Comparison of ENCODE assay signal across 16 mouse cellular contexts in the genomic region with DNA sequence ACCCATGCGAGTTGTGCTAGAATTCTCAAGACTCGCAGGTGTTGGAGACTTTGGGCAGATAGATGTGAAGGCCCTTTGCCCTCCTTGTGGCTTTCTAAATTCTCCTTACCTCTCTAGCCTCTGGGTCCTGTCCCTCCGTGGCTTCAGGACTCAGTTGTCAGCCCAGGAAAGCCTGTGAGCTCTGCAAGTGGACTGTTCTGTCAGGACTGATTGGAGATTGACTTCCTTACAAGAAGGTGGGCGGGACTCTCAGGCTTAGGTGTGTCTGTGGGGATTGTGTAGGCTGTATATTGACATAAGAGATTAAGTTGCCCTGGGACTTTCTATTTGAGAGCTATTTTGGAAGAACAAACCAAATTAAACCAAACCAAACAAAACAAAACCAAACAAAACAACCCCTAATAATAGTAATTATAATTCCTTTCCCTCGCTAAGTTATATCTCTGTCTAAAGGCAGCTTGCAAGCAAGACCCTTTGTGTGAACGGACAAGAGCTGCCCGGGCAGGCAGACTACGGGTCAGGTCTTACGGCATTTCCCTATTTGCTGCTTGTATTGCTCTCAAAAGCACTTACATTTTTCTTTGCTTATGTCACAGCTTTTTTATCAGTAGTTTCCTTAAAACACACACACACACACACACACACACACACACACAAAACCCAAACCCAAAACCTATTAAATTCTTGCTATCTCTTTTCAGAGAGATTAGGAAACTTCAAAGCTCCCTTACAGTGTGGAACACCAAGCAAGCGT. TPM values are rescaled to one million over a fixed set of nuclear protein-coding genes. Genes with fewer than 3 reads are reported as not detected.
A peak's percentile ranks its signal among the peaks of the same experiment; 100 is the strongest.
DNase-seq lines count a peak whose midpoint lies in the region; ATAC-seq and TF ChIP-seq lines count a peak whose summit lies in the region.
"Had no signal": no experiment of that assay in that cellular context is flagged by ENCODE, and none has a peak within 500 bp of the region (broad histone marks: within the 10 kb centered on the region; RNA-seq: fewer than 3 reads in every experiment).

No protein-coding gene starts in this region.

- 0 out of 2 replicates have a peak overlapping the region, but pooled peaks have one; percentile 38 for H3K27ac ChIP-seq in hindbrain, embryonic 14.5 days
- H3K27ac ChIP-seq in kidney, adult 2 months (ENCODE audit: insufficient read depth, low read depth, low read length): no peak overlapping the region
- no peak overlapping the region for H3K27ac ChIP-seq in cerebellum, adult 2 months (ENCODE audit: insufficient read depth, low read length)
- H3K27ac ChIP-seq: heart, adult 2 months; kidney, embryonic 15.5 days; liver, embryonic 13.5 days had no signal

- no peak for TF ChIP-seq CTCF in kidney, adult 2 months (conservative IDR thresholded peaks at IDR 0.05; ENCODE audit: insufficient read depth, insufficient read length, low read depth, low read length)
- TF ChIP-seq CTCF in cerebellum, adult 2 months (IDR thresholded peaks at IDR 0.05; ENCODE audit: borderline replicate concordance, insufficient read depth, low read depth, low read length): no peak

- no peak overlapping the region for H3K9ac ChIP-seq in hindbrain, embryonic 14.5 days
- H3K9ac ChIP-seq: kidney, embryonic 15.5 days; liver, embryonic 13.5 days had no signal

- intact Hi-C loops in heart, postnatal 25 days (cut with DNase I): no loop called here

- no peaks in the 10 kb centered on the region for H3K9me3 ChIP-seq in hindbrain, embryonic 14.5 days (ENCODE audit: control insufficient read depth, low read length)
- H3K9me3 ChIP-seq: G1E; kidney, embryonic 15.5 days; liver, embryonic 13.5 days had no signal

- H3K4me1 ChIP-seq in hindbrain, embryonic 14.5 days (replicated peaks; ENCODE audit: control insufficient read depth, insufficient read depth, low read length): no peaks in the 10 kb centered on the region; the same call in 1 of the 2 replicates
- peaks cover 2% of the 10 kb centered on the region; the same call in 1 of the 2 replicates for H3K4me1 ChIP-seq in kidney, adult 2 months (ENCODE audit: control insufficient read depth, insufficient read depth, low read length)
- H3K4me1 ChIP-seq in cerebellum, adult 2 months (ENCODE audit: control insufficient read depth, insufficient read depth, low read length): no peaks in the 10 kb centered on the region
- H3K4me1 ChIP-seq: liver, embryonic 13.5 days had no signal

- H3K4me3 ChIP-seq in hindbrain, embryonic 14.5 days (replicated peaks; ENCODE audit: low read length): no peak overlapping the region
- no peak overlapping the region for H3K4me3 ChIP-seq in kidney, adult 2 months (ENCODE audit: insufficient read depth, low read depth, low read length)
- H3K4me3 ChIP-seq in cerebellum, adult 2 months (replicated peaks; ENCODE audit: insufficient read depth, low read depth, low read length): no peak overlapping the region
- H3K4me3 ChIP-seq: heart, adult 2 months; kidney, embryonic 15.5 days; liver, embryonic 13.5 days had no signal

- no peak for ATAC-seq in hindbrain, embryonic 14.5 days (ENCODE audit: low FRiP score)

- H3K4me2 ChIP-seq in hindbrain, embryonic 14.5 days (replicated peaks): no peak overlapping the region
- H3K4me2 ChIP-seq: kidney, embryonic 15.5 days; liver, embryonic 13.5 days had no signal

- DNase-seq in heart, adult 11 months: peak; percentile 86
- no peak for DNase-seq in heart, postnatal 25 days (ENCODE audit: low spot score)
- peak; percentile 61 to 73 for DNase-seq in lung, adult 18-20 months
- no peak for DNase-seq in lung, postnatal 14 days
- no peak for DNase-seq in hindbrain, embryonic 14.5 days (ENCODE audit: low spot score)
- DNase-seq in lung, postnatal 36 days: peak; percentile 71
- no peak for DNase-seq in kidney, adult 2 months
- DNase-seq in cerebellum, adult 2 months: no peak
- DNase-seq: cerebellum, adult 11 months; liver, embryonic 13.5 days; retina, postnatal 1 day; thymus, adult 18-20 months had no signal

- no peaks in the 10 kb centered on the region for H3K27me3 ChIP-seq in hindbrain, embryonic 14.5 days (ENCODE audit: control insufficient read depth, insufficient read depth, low read length)
- H3K27me3 ChIP-seq in kidney, adult 2 months (replicated peaks; ENCODE audit: control insufficient read depth, insufficient read depth, low read length): no peaks in the 10 kb centered on the region
- no peaks in the 10 kb centered on the region for H3K27me3 ChIP-seq in cerebellum, adult 2 months (ENCODE audit: control insufficient read depth, insufficient read depth, low read length)

- H3K36me3 ChIP-seq in hindbrain, embryonic 14.5 days (replicated peaks; ENCODE audit: control insufficient read depth, insufficient read depth): no peaks in the 10 kb centered on the region
- no peaks in the 10 kb centered on the region for H3K36me3 ChIP-seq in kidney, adult 2 months (ENCODE audit: control insufficient read depth, insufficient read depth, low read length)
- H3K36me3 ChIP-seq: G1E; kidney, embryonic 15.5 days; liver, embryonic 13.5 days had no signal

- WGBS in hindbrain, embryonic 14.5 days: 84% methylated on average over 10 of the region's 10 CpGs
- 91% methylated on average over 10 of the region's 10 CpGs for WGBS in kidney, adult 2 months
- WGBS in cerebellum, adult 2 months: 92% methylated on average over 10 of the region's 10 CpGs

- no peak for TF ChIP-seq POLR2A in kidney, adult 2 months (IDR thresholded peaks at IDR 0.05; ENCODE audit: low read depth, low read length)
- TF ChIP-seq POLR2A in cerebellum, adult 2 months (IDR thresholded peaks at IDR 0.05; ENCODE audit: borderline replicate concordance, insufficient read depth, low read length): no peak

RNA-seq across cellular contexts. Expression of a gene that starts 58.3 kb away (rescaled TPM):
- 10 to 100 TPM; 24.3 to 30.9 TPM for total RNA-seq in heart, postnatal 25 days (2021)
- 1.4 and 1.8 TPM in 2 replicates for polyA plus RNA-seq in hindbrain, embryonic 14.5 days (2014; fragmentation: Nextera tagmentation; extraction: Ambion mirVana)
- 2.7 and 3.4 TPM in 2 replicates for polyA plus RNA-seq in kidney, adult 2 months (2012; rRNA removed)
- 4.0 and 4.1 TPM in 2 replicates for polyA plus RNA-seq in cerebellum, adult 2 months (2012; rRNA removed)
- total RNA-seq: megakaryocyte-erythroid progenitor cell, adult 5-6 weeks had no signal
- polyA plus RNA-seq: G1E had no signal

Comparison
In these comparisons a context has a peak if more than half of its experiments do, and no peak if none do; other contexts are left out.
1. DNase-seq: peak in heart, adult 11 months (single experiment), lung, adult 18-20 months (2 of 2) and lung, postnatal 36 days (single experiment); none in heart, postnatal 25 days (single experiment), lung, postnatal 14 days (single experiment), hindbrain, embryonic 14.5 days (single experiment), kidney, adult 2 months (single experiment) and cerebellum, adult 2 months (0 of 2).